Mouse (Mus musculus) liver, postnatal 0 days (tissue): ENCODE data around the gene Ubl3.

Source experiments
- CTCF ChIP-seq: sonication (generic); IDR thresholded peaks from 2 replicates; pipeline ENCODE4 v1.5.1; 2016; ENCODE audit warnings: antibody characterized with exemption, low read depth
- EP300 ChIP-seq: IDR thresholded peaks from 2 replicates; pipeline ENCODE4 v1.6.1; 2016; ENCODE audit warnings: antibody characterized with exemption, low read depth, mild to moderate bottlenecking

- TF ChIP-seq CTCF: no peak
- TF ChIP-seq EP300: 0 out of 2 replicates have a peak, but pooled peaks have one; percentile 13
Observed at GRCm38 (mm10) chr5:148548568-148548967, 4.0 kb downstream of the Ubl3 start.
